Mouse (Mus musculus): ENCODE results near the gene Rgs3. TPM values are rescaled to one million over a fixed set of nuclear protein-coding genes. Genes with fewer than 3 reads are reported as not detected.

Gene Rgs3
- polyA plus RNA-seq, 2 experiments: 3.6 to 3.9 TPM

DNA sequence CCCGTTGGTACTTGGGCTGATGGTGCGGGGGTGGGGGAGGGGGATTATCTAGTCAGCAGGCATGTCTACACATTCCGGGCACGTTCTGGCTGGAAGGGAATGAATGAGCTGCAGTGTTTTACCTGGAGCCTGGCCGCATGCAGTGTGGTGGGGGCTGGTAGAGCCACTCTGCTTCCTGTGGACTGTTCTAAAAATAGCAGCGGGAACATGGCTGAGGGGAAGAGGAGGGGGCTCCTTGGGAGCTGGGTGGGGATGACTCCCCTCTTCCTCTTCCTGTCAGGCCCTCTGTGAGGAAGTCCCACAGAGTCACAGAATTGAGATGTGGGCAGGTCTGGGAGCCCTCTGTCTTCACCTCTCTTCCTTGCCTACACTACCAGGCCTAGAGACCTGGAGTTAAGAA lies 103.7 kb downstream of the Rgs3 start:
- H3K27ac ChIP-seq: no peak overlapping the region; the same call in 1 of the 2 replicates
- 0 out of 4 replicates have a peak overlapping the region, but pooled peaks of 1 of the 2 experiments have one; percentile 3 for H3K4me3 ChIP-seq (ENCODE audit: insufficient read depth in 1 of 2, low read depth in 2 of 2, low read length in 2 of 2)
- DNase-seq (ENCODE audit: low read depth in 3 of 3, low spot score in 3 of 3): no peak
- no peaks in the 10 kb centered on the region for H3K27me3 ChIP-seq (ENCODE audit: control insufficient read depth, insufficient read depth, low read length)
- H3K36me3 ChIP-seq (replicated peaks; ENCODE audit: control insufficient read depth, insufficient read depth, low read depth): no peaks in the 10 kb centered on the region
- 5% methylated on average over 6 of the region's 6 CpGs for WGBS (ENCODE audit: insufficient replicate concordance)
- H3K4me1 ChIP-seq (replicated peaks; ENCODE audit: control insufficient read depth in 2 of 2, insufficient read depth in 2 of 2, low read length in 1 of 2): peaks cover 3 to 27% of the 10 kb centered on the region in 2 experiments; a peak in 3 of 4 replicates
- TF ChIP-seq CTCF (IDR thresholded peaks at IDR 0.05; ENCODE audit: low read depth): no peak
- TF ChIP-seq EP300 (IDR thresholded peaks at IDR 0.05; ENCODE audit: low read depth): no peak
- ATAC-seq (ENCODE audit: insufficient read depth): peak; percentile 47
- peak overlapping the region; percentile 24; the same call in 1 of the 2 replicates for H3K4me2 ChIP-seq (ENCODE audit: low read depth)
- H3K9me3 ChIP-seq (ENCODE audit: control insufficient read depth, low read length): no peaks in the 10 kb centered on the region
- no peak overlapping the region for H3K9ac ChIP-seq (replicated peaks)

DNA sequence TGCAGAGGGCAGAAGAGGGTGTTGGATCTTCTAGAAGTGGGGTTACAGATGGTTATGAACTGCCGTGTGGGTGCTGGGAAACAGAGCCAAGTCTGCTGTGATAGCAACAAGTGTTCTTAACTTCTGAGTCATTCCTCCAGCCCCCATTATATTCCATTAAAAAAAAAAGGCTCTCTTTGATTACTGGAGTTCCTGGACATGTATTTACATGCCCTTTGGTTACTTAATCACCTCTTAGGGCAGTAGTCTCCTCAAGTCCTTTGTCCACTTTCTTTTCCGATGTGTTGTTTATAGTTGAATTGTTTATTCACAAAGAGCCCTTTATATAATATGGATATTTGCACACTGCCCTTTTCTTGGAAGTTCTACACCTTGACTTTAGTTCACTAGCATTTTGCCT lies 106.2 kb downstream of the Rgs3 start:
- no peak for ATAC-seq (ENCODE audit: insufficient read depth)
- H3K27ac ChIP-seq: no peak overlapping the region
- H3K36me3 ChIP-seq (replicated peaks; ENCODE audit: control insufficient read depth, insufficient read depth, low read depth): no peaks in the 10 kb centered on the region
- DNase-seq (ENCODE audit: low read depth in 3 of 3, low spot score in 3 of 3): no peak
- H3K9ac ChIP-seq (replicated peaks): no peak overlapping the region
- no peaks in the 10 kb centered on the region for H3K27me3 ChIP-seq (ENCODE audit: control insufficient read depth, insufficient read depth, low read length)
- no peak overlapping the region for H3K4me3 ChIP-seq (ENCODE audit: insufficient read depth in 1 of 2, low read depth in 2 of 2, low read length in 2 of 2)
- H3K9me3 ChIP-seq (ENCODE audit: control insufficient read depth, low read length): no peaks in the 10 kb centered on the region
- no peak for TF ChIP-seq CTCF (IDR thresholded peaks at IDR 0.05; ENCODE audit: low read depth)
- TF ChIP-seq EP300 (IDR thresholded peaks at IDR 0.05; ENCODE audit: low read depth): no peak
- H3K4me2 ChIP-seq (ENCODE audit: low read depth): no peak overlapping the region
- H3K4me1 ChIP-seq (replicated peaks; ENCODE audit: control insufficient read depth in 2 of 2, insufficient read depth in 2 of 2, low read length in 1 of 2): peaks cover 3 to 25% of the 10 kb centered on the region in 2 experiments; a peak in 3 of 4 replicates
- WGBS (ENCODE audit: insufficient replicate concordance): 63% methylated on average over 2 of the region's 2 CpGs

DNA sequence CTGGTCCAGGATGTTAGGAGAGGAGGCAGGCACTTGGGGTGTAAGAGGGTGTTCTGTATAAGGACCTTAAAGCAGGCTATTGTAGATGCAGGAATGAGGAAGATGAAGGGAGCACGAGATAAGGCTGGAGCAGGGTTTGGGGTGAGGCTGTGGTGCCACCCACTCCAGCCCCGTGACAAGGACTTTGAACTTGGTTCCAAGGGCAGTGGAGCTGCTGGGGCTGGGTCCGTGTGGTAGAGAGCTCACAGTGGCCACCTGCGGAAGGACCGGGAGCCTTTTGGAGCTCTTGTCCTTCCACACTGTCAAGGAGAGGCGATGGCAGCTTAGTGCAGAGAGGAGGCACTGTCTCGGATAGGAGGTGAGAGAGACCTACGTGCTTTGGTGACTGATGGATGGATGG lies 109.0 kb downstream of the Rgs3 start:
- TF ChIP-seq EP300 (IDR thresholded peaks at IDR 0.05; ENCODE audit: low read depth) (no peak), CTCF (IDR thresholded peaks at IDR 0.05; ENCODE audit: low read depth) (no peak)
- DNase-seq (ENCODE audit: low read depth in 3 of 3, low spot score in 3 of 3): no peak
- Histone ChIP-seq H3K4me2 (ENCODE audit: low read depth) (no peak overlapping the region), H3K4me1 (replicated peaks; ENCODE audit: control insufficient read depth in 2 of 2, insufficient read depth in 2 of 2, low read length in 1 of 2) (peaks cover 0 to 4% of the 10 kb centered on the region in 2 experiments; a peak in 1 of 4 replicates), H3K9ac (replicated peaks) (no peak overlapping the region), H3K36me3 (replicated peaks; ENCODE audit: control insufficient read depth, insufficient read depth, low read depth) (no peaks in the 10 kb centered on the region), H3K27me3 (ENCODE audit: control insufficient read depth, insufficient read depth, low read length) (peaks cover 3% of the 10 kb centered on the region; the same call in 1 of the 2 replicates), H3K27ac (no peak overlapping the region), H3K9me3 (ENCODE audit: control insufficient read depth, low read length) (no peaks in the 10 kb centered on the region), H3K4me3 (ENCODE audit: insufficient read depth in 1 of 2, low read depth in 2 of 2, low read length in 2 of 2) (no peak overlapping the region)
- ATAC-seq (ENCODE audit: insufficient read depth): no peak
- WGBS (ENCODE audit: insufficient replicate concordance): 55% methylated on average over 8 of the region's 8 CpGs

DNA sequence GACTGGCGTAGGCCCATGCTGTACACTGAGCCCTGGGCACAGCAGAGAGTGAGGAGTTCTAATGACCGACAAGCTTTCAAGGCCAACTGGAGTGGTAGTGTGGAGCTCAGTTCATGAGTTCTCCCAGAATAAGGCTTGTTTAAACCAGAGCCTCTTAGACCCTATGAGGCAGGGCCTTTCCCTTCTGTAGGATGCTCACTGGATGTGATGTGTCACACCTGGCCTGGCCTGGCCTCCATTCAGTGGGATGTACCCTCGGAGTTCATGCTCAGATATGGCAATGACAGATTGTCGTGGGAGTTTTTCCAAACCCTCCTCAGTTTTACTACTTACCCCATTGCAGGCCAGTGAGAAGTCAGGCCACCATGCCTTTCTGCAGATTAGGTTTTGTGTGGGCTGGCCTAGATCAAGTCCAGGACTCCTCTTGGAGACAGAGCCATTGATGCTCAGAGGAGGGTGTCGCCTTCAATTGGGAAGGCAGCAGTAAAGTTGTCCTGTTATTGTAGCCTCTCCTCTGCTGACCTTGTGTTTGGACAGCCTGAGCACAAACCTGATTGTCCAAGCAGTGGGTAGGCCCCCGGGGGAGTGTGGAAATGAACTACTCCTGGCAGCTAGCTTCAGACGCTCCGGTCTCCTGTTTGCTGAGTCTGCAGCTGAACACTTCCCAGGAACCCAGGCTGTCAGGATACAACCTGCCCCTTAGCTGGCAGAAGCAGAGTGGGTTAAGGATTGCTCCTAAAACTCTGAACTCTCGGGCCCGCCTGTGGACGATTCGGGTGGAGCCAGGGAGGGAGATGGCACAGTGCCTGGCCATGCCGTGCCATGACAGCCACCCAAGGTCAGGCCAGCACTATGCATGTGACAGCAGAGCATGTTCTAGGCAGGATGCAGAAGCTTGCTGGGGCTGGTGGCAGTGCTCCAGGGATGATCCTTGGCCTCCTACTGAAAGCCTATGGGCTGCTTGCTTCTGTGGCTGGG lies 109.7 kb downstream of the Rgs3 start:
- no peak overlapping the region for H3K27ac ChIP-seq
- 61% methylated on average over 13 of the region's 13 CpGs for WGBS (ENCODE audit: insufficient replicate concordance)
- no peaks in the 10 kb centered on the region for H3K9me3 ChIP-seq (ENCODE audit: control insufficient read depth, low read length)
- no peak overlapping the region for H3K4me3 ChIP-seq (ENCODE audit: insufficient read depth in 1 of 2, low read depth in 2 of 2, low read length in 2 of 2)
- H3K4me2 ChIP-seq (ENCODE audit: low read depth): no peak overlapping the region
- ATAC-seq (ENCODE audit: insufficient read depth) (no peak), DNase-seq (ENCODE audit: low read depth in 3 of 3, low spot score in 3 of 3) (no peak)
- no peaks in the 10 kb centered on the region for H3K36me3 ChIP-seq (replicated peaks; ENCODE audit: control insufficient read depth, insufficient read depth, low read depth)
- no peak overlapping the region for H3K9ac ChIP-seq (replicated peaks)
- peaks cover 3% of the 10 kb centered on the region; the same call in 1 of the 2 replicates for H3K27me3 ChIP-seq (ENCODE audit: control insufficient read depth, insufficient read depth, low read length)
- TF ChIP-seq CTCF (IDR thresholded peaks at IDR 0.05; ENCODE audit: low read depth) (no peak), EP300 (IDR thresholded peaks at IDR 0.05; ENCODE audit: low read depth) (no peak)
- 0 out of 4 replicates have a peak, but pooled peaks cover 0 to 2% of the 10 kb centered on the region in 2 experiments for H3K4me1 ChIP-seq (replicated peaks; ENCODE audit: control insufficient read depth in 2 of 2, insufficient read depth in 2 of 2, low read length in 1 of 2)

DNA sequence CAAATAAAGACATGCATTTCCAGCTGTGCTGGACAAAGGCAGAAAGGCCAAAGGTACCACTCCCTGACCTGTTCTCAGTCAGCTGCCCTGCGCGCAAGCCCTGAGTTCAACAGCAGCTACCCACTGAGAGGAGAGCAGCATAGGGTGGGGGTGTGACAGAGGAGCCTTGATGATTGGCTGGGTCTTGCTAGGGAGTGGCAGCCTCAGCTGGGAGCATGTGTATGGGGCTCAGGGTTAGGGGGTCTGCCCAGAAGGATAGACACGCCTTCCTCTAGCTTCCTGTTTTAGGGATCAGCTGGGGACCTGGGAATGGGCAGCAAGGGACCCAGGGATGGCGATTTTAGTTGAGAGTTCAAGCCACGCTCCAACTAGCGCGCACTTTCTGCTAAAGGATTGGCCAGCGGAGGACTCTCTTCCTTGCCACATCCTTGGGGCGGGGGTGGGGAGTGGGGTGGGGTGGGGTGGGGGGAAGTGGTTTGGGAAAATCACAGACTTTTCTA lies 113.9 kb downstream of the Rgs3 start:
- Histone ChIP-seq H3K4me2 (ENCODE audit: low read depth) (no peak overlapping the region), H3K36me3 (replicated peaks; ENCODE audit: control insufficient read depth, insufficient read depth, low read depth) (no peaks in the 10 kb centered on the region), H3K9ac (replicated peaks) (no peak overlapping the region), H3K4me3 (ENCODE audit: insufficient read depth in 1 of 2, low read depth in 2 of 2, low read length in 2 of 2) (no peak overlapping the region), H3K4me1 (replicated peaks; ENCODE audit: control insufficient read depth in 2 of 2, insufficient read depth in 2 of 2, low read length in 1 of 2) (no peaks in the 10 kb centered on the region), H3K27me3 (ENCODE audit: control insufficient read depth, insufficient read depth, low read length) (peaks cover 3% of the 10 kb centered on the region; the same call in 1 of the 2 replicates), H3K27ac (no peak overlapping the region), H3K9me3 (ENCODE audit: control insufficient read depth, low read length) (no peaks in the 10 kb centered on the region)
- DNase-seq (ENCODE audit: low read depth in 3 of 3, low spot score in 3 of 3) (no peak), ATAC-seq (ENCODE audit: insufficient read depth) (no peak)
- TF ChIP-seq CTCF (IDR thresholded peaks at IDR 0.05; ENCODE audit: low read depth): no peak
- TF ChIP-seq EP300 (IDR thresholded peaks at IDR 0.05; ENCODE audit: low read depth): no peak
- WGBS (ENCODE audit: insufficient replicate concordance): 6% methylated on average over 9 of the region's 9 CpGs
